ENCODE assay signal across 7 mouse cellular contexts in genomic region chr3:88578498-88579424, GRCm38 (mm10). TPM values are rescaled to one million over a fixed set of nuclear protein-coding genes. Genes with fewer than 3 reads are reported as not detected.
DNase-seq lines count a peak whose midpoint lies in the region; ATAC-seq lines count a peak whose summit lies in the region.

No protein-coding gene starts in this region.

- 45% methylated on average over 8 of the region's 8 CpGs for WGBS in lung, embryonic 16.5 days
- 46% methylated on average over 8 of the region's 8 CpGs for WGBS in limb, embryonic 12.5 days
- 44% methylated on average over 8 of the region's 8 CpGs for WGBS in stomach, embryonic 15.5 days

- H3K4me2 ChIP-seq in lung, embryonic 16.5 days (ENCODE audit: low read depth, low read length), result peak overlapping the region; percentile 91
- H3K4me2 ChIP-seq in limb, embryonic 12.5 days, result peak overlapping the region; percentile 82
- H3K4me2 ChIP-seq in stomach, embryonic 15.5 days, result peak overlapping the region; percentile 56

- peaks cover 21% of the 10 kb centered on the region for H3K36me3 ChIP-seq in lung, embryonic 16.5 days (ENCODE audit: control insufficient read depth, insufficient read depth, low read length)
- H3K36me3 ChIP-seq in erythroblast, embryonic 14.5 days (ENCODE audit: control insufficient read depth), result peaks cover 30% of the 10 kb centered on the region
- H3K36me3 ChIP-seq in limb, embryonic 12.5 days, result peaks cover 32% of the 10 kb centered on the region
- H3K36me3 ChIP-seq in stomach, embryonic 15.5 days, result peaks cover 9% of the 10 kb centered on the region; the same call in 1 of the 2 replicates

- no peaks in the 10 kb centered on the region for H3K9me3 ChIP-seq in lung, embryonic 16.5 days (ENCODE audit: control insufficient read depth, low read length)
- no peaks in the 10 kb centered on the region for H3K9me3 ChIP-seq in erythroblast, embryonic 14.5 days (ENCODE audit: control insufficient read depth, low read length)
- no peaks in the 10 kb centered on the region for H3K9me3 ChIP-seq in limb, embryonic 12.5 days
- H3K9me3 ChIP-seq in stomach, embryonic 15.5 days, result no peaks in the 10 kb centered on the region

- H3K4me1 ChIP-seq in lung, embryonic 16.5 days (replicated peaks; ENCODE audit: control insufficient read depth, insufficient read depth, low read length), result peaks cover 10% of the 10 kb centered on the region
- H3K4me1 ChIP-seq in erythroblast, embryonic 14.5 days (ENCODE audit: control insufficient read depth), result peaks cover 29% of the 10 kb centered on the region
- H3K4me1 ChIP-seq in limb, embryonic 12.5 days (replicated peaks), result peaks cover 8% of the 10 kb centered on the region
- H3K4me1 ChIP-seq in stomach, embryonic 15.5 days, result peaks cover 9% of the 10 kb centered on the region; the same call in 1 of the 2 replicates

- no peak for DNase-seq in lung, postnatal 14 days
- DNase-seq in B cell, adult 2 months, result no peak
- no peak for DNase-seq in right cerebral cortex, postnatal 10 days (ENCODE audit: low spot score in 2 of 2)

- peak; percentile 9; the same call in 1 of the 2 replicates for ATAC-seq in lung, embryonic 16.5 days (ENCODE audit: low read depth)
- no peak for ATAC-seq in limb, embryonic 12.5 days (ENCODE audit: insufficient number of reproducible peaks, insufficient read depth, low FRiP score, low TSS enrichment, low read depth)
- ATAC-seq in stomach, embryonic 15.5 days (ENCODE audit: insufficient read depth, low FRiP score, low read depth), result no peak

- H3K9ac ChIP-seq in lung, embryonic 16.5 days (ENCODE audit: low read length), result peak overlapping the region; percentile 96
- H3K9ac ChIP-seq in limb, embryonic 12.5 days (replicated peaks), result peak overlapping the region; percentile 88; the same call in 1 of the 2 replicates
- H3K9ac ChIP-seq in stomach, embryonic 15.5 days, result no peak overlapping the region

- H3K27me3 ChIP-seq in lung, embryonic 16.5 days (ENCODE audit: control insufficient read depth, insufficient read depth, low read depth, low read length), result no peaks in the 10 kb centered on the region
- H3K27me3 ChIP-seq in erythroblast, embryonic 14.5 days (ENCODE audit: control insufficient read depth), result no peaks in the 10 kb centered on the region
- peaks cover 3% of the 10 kb centered on the region; the same call in 1 of the 2 replicates for H3K27me3 ChIP-seq in limb, embryonic 12.5 days
- H3K27me3 ChIP-seq in stomach, embryonic 15.5 days (replicated peaks), result no peaks in the 10 kb centered on the region

- H3K4me3 ChIP-seq in lung, embryonic 16.5 days (ENCODE audit: low read length), result peak overlapping the region; percentile 100
- peak overlapping the region; percentile 92 for H3K4me3 ChIP-seq in erythroblast, embryonic 14.5 days (replicated peaks)
- H3K4me3 ChIP-seq in limb, embryonic 12.5 days (replicated peaks), result peak overlapping the region; percentile 95
- H3K4me3 ChIP-seq in stomach, embryonic 15.5 days (replicated peaks), result peak overlapping the region; percentile 83

- H3K27ac ChIP-seq in lung, embryonic 16.5 days (ENCODE audit: low read length), result no peak overlapping the region
- no peak overlapping the region for H3K27ac ChIP-seq in limb, embryonic 12.5 days
- no peak overlapping the region for H3K27ac ChIP-seq in stomach, embryonic 15.5 days

RNA-seq across cellular contexts. Expression of gene Ssr2, which starts 3.1 kb away (rescaled TPM):
- polyA plus RNA-seq in lung, embryonic 16.5 days (2015; fragmentation: Nextera tagmentation; extraction: Ambion mirVana), result 354 and 367 TPM in 2 replicates
- 6.5 and 12.3 TPM in 2 replicates for polyA plus RNA-seq in erythroblast, embryonic 14.5 days (2012)
- 184 and 190 TPM in 2 replicates for polyA plus RNA-seq in limb, embryonic 12.5 days (2016; fragmentation: Nextera tagmentation; extraction: Ambion mirVana)
- 339 and 359 TPM in 2 replicates for polyA plus RNA-seq in stomach, embryonic 15.5 days (2015; fragmentation: Nextera tagmentation; extraction: Ambion mirVana)

RNA-seq across cellular contexts. Expression of gene Ubqln4, which starts 25.2 kb away (rescaled TPM):
- 39.3 and 41.8 TPM in 2 replicates for polyA plus RNA-seq in lung, embryonic 16.5 days (2015; fragmentation: Nextera tagmentation; extraction: Ambion mirVana)
- 2.6 and 3.1 TPM in 2 replicates for polyA plus RNA-seq in erythroblast, embryonic 14.5 days (2012)
- 62.6 and 67.0 TPM in 2 replicates for polyA plus RNA-seq in limb, embryonic 12.5 days (2016; fragmentation: Nextera tagmentation; extraction: Ambion mirVana)
- 40.2 and 40.9 TPM in 2 replicates for polyA plus RNA-seq in stomach, embryonic 15.5 days (2015; fragmentation: Nextera tagmentation; extraction: Ambion mirVana)

RNA-seq across cellular contexts. Expression of gene Lamtor2, which starts 25.9 kb away (rescaled TPM):
- polyA plus RNA-seq in lung, embryonic 16.5 days (2015; fragmentation: Nextera tagmentation; extraction: Ambion mirVana), result 169 and 183 TPM in 2 replicates
- polyA plus RNA-seq in erythroblast, embryonic 14.5 days (2012), result 7.4 and 12.2 TPM in 2 replicates
- 134 and 139 TPM in 2 replicates for polyA plus RNA-seq in limb, embryonic 12.5 days (2016; fragmentation: Nextera tagmentation; extraction: Ambion mirVana)
- 193 and 198 TPM in 2 replicates for polyA plus RNA-seq in stomach, embryonic 15.5 days (2015; fragmentation: Nextera tagmentation; extraction: Ambion mirVana)

RNA-seq across cellular contexts. Expression of gene Arhgef2, which starts 27.0 kb away (rescaled TPM):
- polyA plus RNA-seq in lung, embryonic 16.5 days (2015; fragmentation: Nextera tagmentation; extraction: Ambion mirVana), result 123 and 125 TPM in 2 replicates
- polyA plus RNA-seq in erythroblast, embryonic 14.5 days (2012), result 0.13 and 0.87 TPM in 2 replicates
- 122 and 123 TPM in 2 replicates for polyA plus RNA-seq in limb, embryonic 12.5 days (2016; fragmentation: Nextera tagmentation; extraction: Ambion mirVana)
- polyA plus RNA-seq in stomach, embryonic 15.5 days (2015; fragmentation: Nextera tagmentation; extraction: Ambion mirVana), result 77.1 and 78.7 TPM in 2 replicates

RNA-seq across cellular contexts. Expression of gene Rab25, which starts 30.7 kb away (rescaled TPM):
- polyA plus RNA-seq in lung, embryonic 16.5 days (2015; fragmentation: Nextera tagmentation; extraction: Ambion mirVana), result 48.0 and 61.2 TPM in 2 replicates
- polyA plus RNA-seq in erythroblast, embryonic 14.5 days (2012), result not detected in 2 replicates
- polyA plus RNA-seq in limb, embryonic 12.5 days (2016; fragmentation: Nextera tagmentation; extraction: Ambion mirVana), result 2.6 and 3.5 TPM in 2 replicates
- 86.9 and 90.6 TPM in 2 replicates for polyA plus RNA-seq in stomach, embryonic 15.5 days (2015; fragmentation: Nextera tagmentation; extraction: Ambion mirVana)

Comparison
In these comparisons a context has a peak if more than half of its experiments do, and no peak if none do; other contexts are left out.
1. RNA of gene Ssr2, which starts 3.1 kb away (polyA plus RNA-seq): 354 to 367 TPM in lung, embryonic 16.5 days, 339 to 359 TPM in stomach, embryonic 15.5 days and 184 to 190 TPM in limb, embryonic 12.5 days; 6.5 to 12.3 TPM in erythroblast, embryonic 14.5 days; every median in the first group is over 10 times any median in the second.
2. RNA of gene Lamtor2, which starts 25.9 kb away (polyA plus RNA-seq): 193 to 198 TPM in stomach, embryonic 15.5 days, 169 to 183 TPM in lung, embryonic 16.5 days and 134 to 139 TPM in limb, embryonic 12.5 days; 7.4 to 12.2 TPM in erythroblast, embryonic 14.5 days; every median in the first group is over 10 times any median in the second.
3. Peak in every context shown above with its lines, with median percentiles within 50 percentile points of each other: H3K4me2 ChIP-seq and H3K4me3 ChIP-seq.